Mouse (Mus musculus): Measurements from ENCODE around the gene Jpt2. TPM values are rescaled to one million over a fixed set of nuclear protein-coding genes. Genes with fewer than 3 reads are reported as not detected.

The Jpt2 gene
- total and polyA plus RNA-seq, 2 experiments, result 12.2 to 29.0 TPM

DNA sequence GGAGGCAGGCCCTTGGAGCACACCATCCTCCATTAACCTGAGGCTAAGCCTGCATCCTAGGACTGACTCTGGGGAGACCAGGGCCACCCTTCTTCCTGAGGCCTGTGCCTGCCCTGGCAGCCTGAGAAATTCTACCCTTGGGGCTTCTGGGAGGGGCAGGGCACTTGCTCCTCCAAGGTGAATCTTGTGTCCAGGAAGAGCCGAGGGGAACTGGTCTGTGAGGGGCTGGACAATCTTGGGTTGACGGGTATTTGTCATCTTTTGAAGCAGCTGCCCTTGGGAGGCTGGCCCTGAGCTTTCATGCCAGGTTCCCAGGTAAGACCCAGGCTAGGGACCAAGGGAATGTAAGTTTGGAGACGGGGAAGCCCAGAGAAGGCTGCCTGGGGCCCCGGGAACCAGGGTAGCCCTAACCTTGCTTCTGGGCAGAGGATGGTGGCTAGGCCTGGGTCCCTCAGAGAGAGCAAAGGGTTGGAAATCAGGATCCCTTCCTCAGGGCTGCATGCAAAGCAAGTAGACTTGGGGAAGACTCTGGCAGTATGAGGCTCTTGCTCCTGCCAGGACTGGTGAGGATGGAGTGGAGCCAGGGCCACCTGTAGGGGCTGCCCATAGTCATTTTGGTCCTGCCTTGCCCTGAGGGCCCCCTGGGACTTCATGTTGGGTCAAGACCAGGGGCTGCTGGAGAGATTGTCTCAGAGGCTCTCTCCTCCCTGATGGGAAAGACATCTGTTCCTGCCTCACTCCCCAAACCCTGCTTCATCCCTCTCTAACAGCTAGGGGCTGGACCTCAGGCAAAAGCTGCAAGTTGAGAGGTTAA is 62.2 kb downstream of the Jpt2 start:
- Histone ChIP-seq H3K27me3 (ENCODE audit: control insufficient read depth, insufficient read depth, low read length) (no peaks in the 10 kb centered on the region), H3K9ac (ENCODE audit: low read depth, low read length) (no peak overlapping the region), H3K79me2 (ENCODE audit: control insufficient read depth, insufficient read depth, low read length) (peaks cover 14% of the 10 kb centered on the region; the same call in 1 of the 2 replicates), H3K4me3 (ENCODE audit: insufficient read depth, low read depth, low read length) (no peak overlapping the region), H3K4me1 (ENCODE audit: control insufficient read depth, insufficient read depth, low read length) (peaks cover 20% of the 10 kb centered on the region), H3K36me3 (ENCODE audit: control insufficient read depth, insufficient read depth, low read length) (peaks cover 10% of the 10 kb centered on the region; the same call in 1 of the 2 replicates), H3K27ac (replicated peaks; ENCODE audit: insufficient read depth, low read depth, low read length) (no peak overlapping the region)
- TF ChIP-seq CTCF (IDR thresholded peaks at IDR 0.05; ENCODE audit: low read depth, low read length), result no peak
- no peak for TF ChIP-seq POLR2A (IDR thresholded peaks at IDR 0.05; ENCODE audit: extremely low read depth, insufficient read depth, low read length)
- DNase-seq (ENCODE audit: extremely low read depth, low read depth, low spot score), result no peak
- WGBS, result 89% methylated on average over 4 of the region's 4 CpGs

GRCm38 (mm10) chr17:24897600-24897999 is 62.9 kb downstream of the Jpt2 start:
- no peak for DNase-seq (ENCODE audit: extremely low read depth, low read depth, low spot score)
- no peak for TF ChIP-seq POLR2A (IDR thresholded peaks at IDR 0.05; ENCODE audit: extremely low read depth, insufficient read depth, low read length)
- no peak for TF ChIP-seq CTCF (IDR thresholded peaks at IDR 0.05; ENCODE audit: low read depth, low read length)
- Histone ChIP-seq H3K27me3 (ENCODE audit: control insufficient read depth, insufficient read depth, low read length) (no peaks in the 10 kb centered on the region), H3K79me2 (ENCODE audit: control insufficient read depth, insufficient read depth, low read length) (peaks cover 14% of the 10 kb centered on the region; the same call in 1 of the 2 replicates), H3K36me3 (ENCODE audit: control insufficient read depth, insufficient read depth, low read length) (peaks cover 5% of the 10 kb centered on the region; the same call in 1 of the 2 replicates), H3K4me3 (ENCODE audit: insufficient read depth, low read depth, low read length) (no peak overlapping the region), H3K27ac (replicated peaks; ENCODE audit: insufficient read depth, low read depth, low read length) (no peak overlapping the region), H3K9ac (ENCODE audit: low read depth, low read length) (no peak overlapping the region), H3K4me1 (ENCODE audit: control insufficient read depth, insufficient read depth, low read length) (peaks cover 20% of the 10 kb centered on the region)
- 89% methylated on average over 4 of the region's 4 CpGs for WGBS

GRCm38 (mm10) chr17:24896993-24897269 is 63.6 kb downstream of the Jpt2 start:
- Histone ChIP-seq H3K4me1 (ENCODE audit: control insufficient read depth, insufficient read depth, low read length) (peaks cover 20% of the 10 kb centered on the region), H3K79me2 (ENCODE audit: control insufficient read depth, insufficient read depth, low read length) (peaks cover 14% of the 10 kb centered on the region; the same call in 1 of the 2 replicates), H3K4me3 (ENCODE audit: insufficient read depth, low read depth, low read length) (peak overlapping the region; percentile 74), H3K36me3 (ENCODE audit: control insufficient read depth, insufficient read depth, low read length) (peaks cover 7% of the 10 kb centered on the region; the same call in 1 of the 2 replicates), H3K27me3 (ENCODE audit: control insufficient read depth, insufficient read depth, low read length) (no peaks in the 10 kb centered on the region), H3K27ac (replicated peaks; ENCODE audit: insufficient read depth, low read depth, low read length) (peak overlapping the region; percentile 49), H3K9ac (ENCODE audit: low read depth, low read length) (peak overlapping the region; percentile 78)
- 25% methylated on average over 11 of the region's 11 CpGs for WGBS
- no peak for TF ChIP-seq POLR2A (IDR thresholded peaks at IDR 0.05; ENCODE audit: extremely low read depth, insufficient read depth, low read length)
- TF ChIP-seq CTCF (IDR thresholded peaks at IDR 0.05; ENCODE audit: low read depth, low read length), result no peak
- DNase-seq (ENCODE audit: extremely low read depth, low read depth, low spot score), result no peak

- Histone ChIP-seq H3K4me3 (ENCODE audit: insufficient read depth, low read depth, low read length) (peak within 1 kb of the TSS; percentile 74), H3K27ac (replicated peaks; ENCODE audit: insufficient read depth, low read depth, low read length) (peak within 1 kb of the TSS; percentile 73), H3K4me1 (ENCODE audit: control insufficient read depth, insufficient read depth, low read length) (peaks cover 20% of the 10 kb centered on the region), H3K36me3 (ENCODE audit: control insufficient read depth, insufficient read depth, low read length) (peaks cover 7% of the 10 kb centered on the region; the same call in 1 of the 2 replicates), H3K9ac (ENCODE audit: low read depth, low read length) (peak within 1 kb of the TSS; percentile 90), H3K79me2 (ENCODE audit: control insufficient read depth, insufficient read depth, low read length) (peaks cover 14% of the 10 kb centered on the region; the same call in 1 of the 2 replicates), H3K27me3 (ENCODE audit: control insufficient read depth, insufficient read depth, low read length) (no peaks in the 10 kb centered on the region)
- DNase-seq (ENCODE audit: extremely low read depth, low read depth, low spot score), result peak; percentile 70
- WGBS, result under 1% methylated on average over 50 of the region's 50 CpGs
- TF ChIP-seq CTCF (IDR thresholded peaks at IDR 0.05; ENCODE audit: low read depth, low read length), result 0 out of 2 replicates have a peak, but pooled peaks have one; percentile 9
- TF ChIP-seq POLR2A (IDR thresholded peaks at IDR 0.05; ENCODE audit: extremely low read depth, insufficient read depth, low read length), result peak; percentile 51; the same call in 1 of the 2 replicates
These were observed 64.1 kb downstream of the Jpt2 start, which contains the start of gene Nme3 for GRCm38 (mm10) chr17:24896241-24896992. Gene Nme3 (plus strand): TSS chr17:24896500.

- DNase-seq (ENCODE audit: extremely low read depth, low read depth, low spot score), result no peak
- Histone ChIP-seq H3K4me3 (ENCODE audit: insufficient read depth, low read depth, low read length) (peak overlapping the region; percentile 74), H3K27me3 (ENCODE audit: control insufficient read depth, insufficient read depth, low read length) (no peaks in the 10 kb centered on the region), H3K79me2 (ENCODE audit: control insufficient read depth, insufficient read depth, low read length) (peaks cover 15% of the 10 kb centered on the region; the same call in 1 of the 2 replicates), H3K9ac (ENCODE audit: low read depth, low read length) (peak overlapping the region; percentile 90), H3K4me1 (ENCODE audit: control insufficient read depth, insufficient read depth, low read length) (peaks cover 20% of the 10 kb centered on the region), H3K27ac (replicated peaks; ENCODE audit: insufficient read depth, low read depth, low read length) (peak overlapping the region; percentile 73), H3K36me3 (ENCODE audit: control insufficient read depth, insufficient read depth, low read length) (peaks cover 7% of the 10 kb centered on the region; the same call in 1 of the 2 replicates)
- no peak for TF ChIP-seq CTCF (IDR thresholded peaks at IDR 0.05; ENCODE audit: low read depth, low read length)
- TF ChIP-seq POLR2A (IDR thresholded peaks at IDR 0.05; ENCODE audit: extremely low read depth, insufficient read depth, low read length), result no peak
- WGBS, result 5% methylated on average over 23 of the region's 23 CpGs
These were observed 64.8 kb downstream of the Jpt2 start for GRCm38 (mm10) chr17:24895571-24896240.
